Mouse (Mus musculus) cortical plate, adult 2 months (tissue): ENCODE data around the gene Gm28230.

ENCODE experiments used
- CTCF ChIP-seq: fragments of 200-500 bp; IDR thresholded peaks from 2 replicates; pipeline ENCODE4 v1.5.1; 2011; ENCODE audit warnings: mild to moderate bottlenecking, control low read depth, low read length; ENCODE audit not compliant: insufficient read depth; ENCODE audit errors: extremely low read depth
- POLR2A ChIP-seq: fragments of 200-500 bp; IDR thresholded peaks from 2 replicates; pipeline ENCODE4 v1.6.1; 2011; ENCODE audit warnings: mild to moderate bottlenecking, low read length, control low read depth; ENCODE audit not compliant: insufficient read depth; ENCODE audit errors: extremely low read depth

DNA sequence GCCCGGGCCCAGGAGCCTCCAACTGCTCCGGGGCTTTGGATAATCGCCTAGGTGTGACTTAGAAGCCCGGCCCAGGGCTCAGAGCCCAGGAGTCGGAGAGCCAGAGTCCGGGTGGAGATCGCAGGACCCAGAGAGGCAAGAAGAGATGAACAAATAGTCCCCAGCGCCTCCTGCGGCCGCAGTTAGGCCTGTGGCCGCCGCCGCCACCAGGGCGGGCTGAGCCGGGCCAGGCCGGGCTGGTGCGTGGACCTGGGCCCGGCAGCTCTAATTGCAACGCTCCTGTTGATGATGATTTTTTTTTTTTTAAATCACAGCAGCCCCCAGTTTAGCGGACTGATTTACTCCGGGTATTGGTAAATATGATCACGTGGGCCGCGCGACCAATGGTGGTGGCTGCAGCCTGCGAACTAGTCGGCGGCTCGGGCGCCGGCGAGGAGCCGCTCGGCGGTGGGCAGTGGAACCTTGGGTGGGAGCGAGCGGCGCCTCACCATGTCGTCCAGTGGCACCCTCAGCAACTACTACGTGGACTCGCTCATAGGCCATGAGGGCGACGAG lies 28.9 kb upstream of the Gm28230 start, which contains the start of gene Hoxd9:
- TF ChIP-seq CTCF = no peak
- no peak for TF ChIP-seq POLR2A
